Mouse (Mus musculus): Measurements from ENCODE around the gene Bicdl1.

DNA sequence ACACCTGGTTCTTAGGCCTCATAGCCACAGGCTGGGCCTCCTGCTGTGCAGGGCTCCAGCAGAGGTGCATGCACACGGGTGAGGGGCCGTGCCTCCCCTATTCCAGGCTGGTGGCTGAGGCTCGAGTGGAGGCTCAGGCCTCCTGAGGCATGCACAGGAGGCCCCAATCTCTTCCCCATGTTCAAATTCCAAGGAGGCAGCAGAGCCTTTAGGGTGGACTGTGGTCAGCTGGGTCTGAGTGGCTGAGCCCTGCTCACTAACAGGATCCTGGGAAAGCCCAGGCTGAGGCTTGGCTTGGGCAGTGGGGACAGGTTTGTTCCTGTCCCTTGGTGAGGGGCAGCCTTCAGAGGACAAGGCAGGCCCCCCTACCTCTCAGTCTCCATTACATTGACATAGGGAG, 82.5 kb downstream of the Bicdl1 start:
- TF ChIP-seq CTCF (IDR thresholded peaks at IDR 0.05; ENCODE audit: control insufficient read depth, insufficient read depth, insufficient read length) (no peak), MAX (IDR thresholded peaks at IDR 0.05) (no peak)
